Mouse (Mus musculus): ENCODE measurements around the gene As3mt.
"Not testable (repeated sequence)": the region's sequence is repeated elsewhere in the genome, so short reads cannot be mapped to it uniquely, and the experiment has no call there.

The As3mt gene

DNA sequence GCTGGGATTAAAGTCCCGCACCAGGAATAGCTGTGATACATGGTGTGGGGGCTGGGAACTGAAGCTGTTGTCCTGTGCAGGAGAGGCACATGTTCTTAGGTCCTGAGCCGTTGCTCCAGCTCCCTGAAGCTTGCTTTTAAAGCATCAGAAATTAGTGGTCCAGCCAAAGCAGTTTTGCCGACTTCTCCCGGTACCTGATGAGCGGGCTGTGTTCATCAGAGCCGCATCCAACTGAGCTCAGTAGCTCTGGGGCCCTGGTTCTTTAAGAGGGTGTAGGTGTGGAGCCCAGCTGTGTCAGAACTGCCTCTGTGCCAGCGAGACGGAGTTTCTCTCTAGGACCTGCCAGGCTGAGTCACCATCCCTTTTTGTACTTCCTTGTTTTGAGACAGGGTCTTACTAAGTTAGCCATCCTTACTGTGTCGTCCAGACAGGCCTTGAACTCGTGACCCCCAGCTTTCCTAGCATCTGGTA lies 8.2 kb upstream of the As3mt start:
- DNase-seq (ENCODE audit: low read depth, low spot score) = peak; percentile 46

- no peak for DNase-seq (ENCODE audit: low read depth, low spot score)
These were observed 6.1 kb upstream of the As3mt start for GRCm38 (mm10) chr19:46701156-46701555.

GRCm38 (mm10) chr19:46705779-46706495 lies 1.3 kb upstream of the As3mt start:
- DNase-seq (ENCODE audit: low read depth, low spot score) = no peak

GRCm38 (mm10) chr19:46706540-46707295 lies 540 bp upstream of the As3mt start:
- no peak for DNase-seq (ENCODE audit: low read depth, low spot score)

DNA sequence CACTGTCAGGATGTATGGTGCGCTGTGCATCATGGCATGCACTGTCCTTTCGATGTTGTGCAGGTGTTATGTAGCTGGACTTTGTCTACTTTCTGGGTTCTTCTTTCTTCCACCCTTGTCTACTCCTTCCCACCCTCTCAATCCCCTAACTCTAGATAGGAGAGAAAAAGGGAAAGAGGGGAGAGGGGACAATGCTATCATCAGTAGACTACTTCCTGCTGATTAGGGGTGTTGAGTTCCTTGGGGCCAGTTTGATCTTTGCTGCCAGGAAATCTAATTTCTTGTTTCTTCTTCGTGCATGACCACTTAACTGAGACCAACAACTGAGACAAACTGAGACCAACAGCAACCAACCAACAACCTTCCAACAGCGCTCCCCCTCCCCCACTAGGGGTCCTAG lies 3.4 kb downstream of the As3mt start:
- no peak for DNase-seq (ENCODE audit: low read depth, low spot score)

GRCm38 (mm10) chr19:46714234-46714633 lies 7.0 kb downstream of the As3mt start:
- DNase-seq (ENCODE audit: low read depth, low spot score) = no peak

DNA sequence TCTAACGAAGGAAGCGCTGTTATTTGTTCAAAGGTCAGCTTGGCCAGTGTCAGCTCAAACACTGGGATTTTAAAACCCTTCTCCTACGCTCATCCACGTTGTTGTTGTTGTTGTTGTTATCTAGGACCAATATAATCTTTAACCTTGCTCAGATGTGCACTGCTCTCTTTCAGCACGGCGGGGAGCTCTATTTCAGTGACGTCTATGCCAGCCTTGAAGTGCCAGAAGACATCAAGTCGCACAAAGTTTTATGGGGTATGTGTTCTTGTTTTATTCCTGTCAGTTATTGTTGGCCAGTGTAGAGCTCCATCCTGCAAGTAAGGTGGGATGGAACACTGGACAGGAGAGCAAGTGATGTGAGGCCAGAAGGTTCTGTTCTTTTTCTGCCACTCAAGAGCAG lies 7.8 kb downstream of the As3mt start:
- DNase-seq (ENCODE audit: low read depth, low spot score) = no peak

DNA sequence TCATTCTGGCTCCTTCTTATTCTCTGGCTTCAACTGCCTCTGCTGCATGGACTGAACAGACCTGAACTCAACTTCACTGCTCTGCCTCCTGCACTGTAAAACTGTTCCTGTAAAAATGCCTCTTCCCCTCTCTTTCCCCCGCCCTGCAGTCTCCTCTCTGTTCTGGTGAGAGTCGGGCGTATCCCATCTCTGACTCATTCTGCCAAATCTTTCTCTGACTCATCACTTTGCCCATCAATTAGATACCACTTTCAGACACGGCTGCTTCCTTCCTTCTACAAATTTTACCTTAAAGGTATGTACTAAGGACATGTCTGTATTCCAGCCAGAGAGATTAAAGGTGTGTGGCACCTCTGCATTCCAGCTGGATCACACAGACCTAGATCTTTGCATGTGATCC lies 10.9 kb downstream of the As3mt start:
- DNase-seq (ENCODE audit: low read depth, low spot score) = peak; percentile 80

DNA sequence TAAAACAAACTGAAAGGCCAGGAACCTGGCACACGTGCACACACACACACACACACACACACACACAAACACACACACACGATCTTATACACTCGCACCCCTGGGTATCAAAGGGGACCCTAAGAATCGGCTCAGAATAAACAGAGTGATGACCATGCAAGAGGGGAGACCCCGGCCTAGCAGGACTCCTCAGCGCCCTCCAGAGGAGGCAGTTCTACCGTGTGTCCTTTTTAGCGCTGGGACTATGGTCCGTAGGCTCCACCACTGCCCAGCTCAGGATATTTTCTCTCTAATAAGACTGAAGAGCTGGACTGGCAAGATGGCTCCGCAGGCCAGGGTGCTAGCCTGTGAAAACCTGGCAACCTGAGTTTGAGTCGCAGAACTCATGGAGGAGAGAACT lies 17.2 kb downstream of the As3mt start:
- no peak for DNase-seq (ENCODE audit: low read depth, low spot score)

GRCm38 (mm10) chr19:46726142-46726541 lies 18.9 kb downstream of the As3mt start:
- DNase-seq (ENCODE audit: low read depth, low spot score) = no peak

DNA sequence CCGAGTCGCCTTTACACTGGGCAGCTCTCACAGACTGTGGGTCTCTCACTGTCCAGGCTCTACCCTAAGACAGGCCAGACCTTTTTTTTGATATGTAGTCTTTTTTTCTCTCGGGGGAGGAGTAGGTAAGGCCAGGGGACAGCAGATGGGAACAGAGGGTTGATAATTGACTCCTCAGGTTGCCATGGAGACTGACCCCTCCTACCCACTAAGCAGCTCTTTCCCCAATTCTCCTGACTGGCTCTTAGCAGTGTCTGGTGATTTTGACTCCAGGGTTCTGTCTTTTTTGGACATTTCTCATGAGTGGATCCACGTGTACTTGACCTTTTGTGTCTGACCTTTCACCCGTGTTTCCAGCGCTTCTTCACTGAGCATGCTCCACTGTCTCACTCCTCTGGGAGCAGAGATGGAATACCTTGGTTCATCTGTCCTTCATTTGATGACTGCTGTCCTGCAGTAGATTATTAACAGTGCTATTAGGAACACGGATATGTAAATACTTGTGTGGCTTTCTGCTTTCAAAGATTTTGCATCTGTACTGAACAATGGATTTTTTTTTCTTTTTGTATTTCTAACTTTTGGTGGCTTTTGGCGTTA lies 20.0 kb downstream of the As3mt start:
- DNase-seq (ENCODE audit: low read depth, low spot score) = no peak

GRCm38 (mm10) chr19:46727945-46728540 lies 20.8 kb downstream of the As3mt start:
- DNase-seq (ENCODE audit: low read depth, low spot score) = peak; percentile 43

DNA sequence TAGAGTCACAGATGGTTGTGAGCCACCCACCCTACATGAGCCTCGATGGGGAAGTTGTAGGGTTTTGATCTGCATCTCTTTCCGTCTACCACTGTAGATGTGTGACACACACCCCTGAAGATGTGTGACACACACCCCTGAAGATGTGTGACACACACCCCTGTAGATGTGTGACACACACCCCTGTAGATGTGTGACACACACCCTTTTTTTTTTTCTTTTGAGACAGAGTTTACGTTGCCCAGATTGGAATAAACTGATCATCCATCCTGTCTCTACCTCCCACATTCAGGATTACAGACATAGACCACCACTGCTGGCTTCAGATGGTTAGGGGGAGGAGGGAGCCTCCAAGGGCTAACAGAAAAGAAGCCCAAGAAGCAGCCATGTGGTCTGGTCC lies 21.7 kb downstream of the As3mt start:
- DNase-seq (ENCODE audit: low read depth, low spot score) = no peak

- no peak for DNase-seq (ENCODE audit: low read depth, low spot score)
These were observed 24.1 kb downstream of the As3mt start for GRCm38 (mm10) chr19:46731351-46731750.

DNA sequence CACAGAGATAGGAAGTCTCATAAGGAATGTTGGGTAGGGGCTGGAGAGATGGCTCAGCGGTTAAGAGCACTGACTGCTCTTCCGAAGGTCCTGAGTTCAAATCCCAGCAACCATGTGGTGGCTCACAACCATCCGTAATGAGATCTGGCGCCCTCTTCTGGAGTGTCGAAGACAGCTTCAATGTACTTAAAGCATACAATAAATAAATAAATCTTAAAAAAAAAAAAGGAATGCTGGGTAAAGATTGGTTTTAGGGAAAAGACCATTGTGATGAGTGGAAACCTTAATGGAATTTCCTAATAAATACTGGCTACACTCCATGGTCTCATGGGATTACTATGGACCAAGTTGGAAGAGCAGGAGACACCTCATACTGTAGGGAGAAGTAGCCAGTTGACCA lies 25.4 kb downstream of the As3mt start:
- not testable (repeated sequence) for DNase-seq (ENCODE audit: low read depth, low spot score)

DNA sequence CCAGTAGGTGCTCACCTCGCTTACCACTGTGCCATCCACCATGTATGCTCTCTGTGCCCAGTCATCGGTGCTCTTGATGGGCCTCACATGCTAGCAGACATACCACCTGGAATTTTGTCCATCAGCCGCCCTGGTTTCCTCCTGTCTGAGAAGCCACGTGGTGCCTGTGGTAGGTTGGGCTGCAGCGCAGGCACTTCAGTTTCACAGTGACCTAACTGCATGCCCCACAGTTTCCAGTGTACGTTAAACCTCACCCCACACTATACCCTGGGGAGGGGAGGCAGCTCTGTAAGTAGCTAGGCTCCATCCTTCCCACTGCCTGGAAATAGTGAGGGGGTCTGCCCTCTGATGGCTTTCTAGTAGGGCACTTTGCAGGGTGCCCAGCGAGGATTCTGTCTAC lies 26.4 kb downstream of the As3mt start:
- no peak for DNase-seq (ENCODE audit: low read depth, low spot score)

DNA sequence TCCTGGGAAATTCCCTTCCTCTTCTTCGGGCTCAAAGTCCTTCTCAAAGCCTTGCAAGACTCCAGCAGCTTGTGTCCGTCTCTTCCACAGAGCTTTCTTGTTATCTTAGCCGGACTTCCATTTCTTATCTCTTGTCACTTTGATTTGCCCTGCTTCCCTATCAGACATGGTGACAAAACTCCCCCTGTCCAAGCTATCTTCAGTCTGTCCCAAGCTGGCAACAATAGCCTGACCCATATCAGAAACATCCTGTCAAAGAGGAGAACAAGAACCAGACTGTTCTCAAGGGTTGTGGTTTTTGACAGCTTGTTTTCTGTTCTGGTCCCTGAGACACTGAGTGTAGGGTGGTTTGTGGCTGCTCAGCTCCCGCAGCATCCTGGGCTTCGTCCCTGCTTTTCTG lies 28.0 kb downstream of the As3mt start:
- no peak for DNase-seq (ENCODE audit: low read depth, low spot score)

DNA sequence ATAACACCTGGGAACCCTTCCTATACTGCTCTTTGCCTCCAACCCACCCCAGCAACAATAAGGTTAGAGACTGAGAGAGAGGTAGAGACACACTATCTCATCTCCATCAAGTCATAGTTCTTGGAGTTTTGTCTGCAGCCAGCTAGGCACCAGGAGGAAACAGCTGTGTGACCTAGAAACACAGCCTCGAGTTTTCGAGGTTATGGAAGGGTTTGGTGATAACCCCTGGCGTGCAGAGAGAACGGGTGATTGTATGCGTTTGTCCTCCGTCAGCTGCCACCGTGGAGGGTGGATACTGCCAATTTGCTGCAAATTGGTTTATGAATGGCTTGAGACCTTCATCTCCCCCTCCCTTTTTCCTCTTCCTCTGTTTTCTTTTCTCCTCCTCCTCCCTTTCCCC lies 29.8 kb downstream of the As3mt start:
- no peak for DNase-seq (ENCODE audit: low read depth, low spot score)

DNA sequence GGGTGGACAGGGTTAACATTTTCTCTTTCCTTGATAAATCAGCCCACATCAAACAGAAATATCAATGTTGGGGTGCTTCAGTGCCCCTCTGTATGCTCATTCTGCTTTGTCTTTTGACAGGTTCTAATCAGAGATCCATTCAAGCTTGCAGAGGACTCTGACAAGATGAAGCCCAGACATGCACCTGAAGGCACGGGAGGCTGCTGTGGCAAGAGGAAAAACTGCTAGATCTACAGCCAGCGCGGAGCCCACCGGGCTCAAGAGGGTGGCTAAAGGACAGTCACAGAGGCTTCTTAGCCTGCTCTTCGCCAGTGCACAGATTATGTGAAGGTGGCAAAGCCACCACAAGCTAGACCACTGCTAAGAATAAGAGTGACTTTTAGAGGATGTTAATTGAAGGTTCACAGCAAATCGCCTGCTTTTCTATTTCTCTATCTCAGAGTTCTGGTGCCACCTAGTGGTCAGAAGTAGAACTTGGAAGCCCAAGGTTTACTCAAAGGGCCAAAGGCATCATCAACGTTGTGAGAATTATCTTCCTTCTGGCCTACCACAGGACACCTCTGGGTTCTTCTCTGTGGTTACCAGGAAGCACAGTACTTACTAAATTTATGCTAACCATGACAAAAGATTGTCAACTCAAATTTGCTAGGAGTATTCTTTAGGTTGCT lies 33.2 kb downstream of the As3mt start:
- peak; percentile 90 for DNase-seq (ENCODE audit: low read depth, low spot score)

DNA sequence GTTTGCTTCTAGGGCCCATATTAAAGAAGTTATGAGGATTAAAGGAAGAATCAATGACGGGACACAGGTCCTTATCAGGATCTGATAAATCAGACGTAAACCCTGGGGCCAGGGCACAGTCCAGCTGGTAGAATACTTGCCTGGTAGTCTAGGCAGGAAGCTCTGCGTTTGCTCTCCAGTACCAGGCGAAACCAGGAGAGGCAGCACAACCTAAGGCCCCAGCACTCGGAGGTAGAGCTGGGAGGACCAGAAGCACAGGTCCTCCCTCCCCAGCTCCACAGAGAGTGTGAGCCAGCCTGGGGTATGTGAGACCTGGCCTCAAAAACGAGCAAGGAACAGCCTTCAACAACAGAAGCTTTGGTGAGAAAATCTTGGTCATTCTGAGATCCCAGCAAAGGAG lies 34.3 kb downstream of the As3mt start:
- peak; percentile 59 for DNase-seq (ENCODE audit: low read depth, low spot score)

DNA sequence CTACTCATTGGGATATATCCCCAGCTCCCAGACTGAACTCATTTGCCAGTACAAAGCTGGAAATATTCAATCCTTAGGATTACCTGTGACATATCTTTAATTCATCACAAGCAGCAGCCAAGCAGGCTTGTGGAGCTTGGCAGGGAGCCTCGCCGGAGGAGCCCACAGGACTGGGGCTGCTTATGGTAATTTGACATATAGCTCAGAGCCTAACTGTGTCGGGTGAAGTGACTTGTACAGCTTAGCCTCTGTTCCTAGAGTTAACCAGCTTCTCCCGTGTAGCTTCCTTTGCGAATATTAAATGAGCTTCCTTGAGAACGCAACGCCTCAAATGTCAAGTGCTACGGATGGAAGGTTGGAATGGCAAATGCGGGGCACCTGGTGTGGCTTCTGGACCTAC lies 37.4 kb downstream of the As3mt start:
- no peak for DNase-seq (ENCODE audit: low read depth, low spot score)

GRCm38 (mm10) chr19:46747799-46748198 lies 40.5 kb downstream of the As3mt start:
- DNase-seq (ENCODE audit: low read depth, low spot score) = no peak

All from 3T3-L1 (cell line).